Mouse (Mus musculus) gastrocnemius, postnatal 25 days (tissue): ENCODE results near the gene Tpk1. TPM values are rescaled to one million over a fixed set of nuclear protein-coding genes. Genes with fewer than 3 reads are reported as not detected.
"Not testable (repeated sequence)": the region's sequence is repeated elsewhere in the genome, so short reads cannot be mapped to it uniquely, and the experiment has no call there.

Experiments
- DNase-seq: peaks from one replicate; pipeline ENCODE4 v3.0.0; 2022
- total RNA-seq, 2 experiments: library from RNA; stranded (reverse); gene quantifications; 1 replicate in 1 of 2; 2 replicates in 1 of 2; pipeline ENCODE4 v1.2.3; 2021

Tpk1 gene
- total RNA-seq, 2 experiments from 2014 or later: 0.84 to 1.1 TPM

- DNase-seq: no peak
Measured at GRCm38 (mm10) chr6:43640621-43641020, 25.5 kb downstream of the Tpk1 start.

- DNase-seq: no peak
Measured at GRCm38 (mm10) chr6:43638865-43639264, 27.2 kb downstream of the Tpk1 start.

GRCm38 (mm10) chr6:43638119-43638518 is 28.0 kb downstream of the Tpk1 start:
- DNase-seq: no peak

- DNase-seq: no peak
Measured at GRCm38 (mm10) chr6:43636980-43637638, 29.0 kb downstream of the Tpk1 start.

GRCm38 (mm10) chr6:43633308-43633963 is 32.6 kb downstream of the Tpk1 start:
- no peak for DNase-seq

GRCm38 (mm10) chr6:43632871-43633270 is 33.2 kb downstream of the Tpk1 start:
- no peak for DNase-seq

GRCm38 (mm10) chr6:43623448-43623847 is 42.6 kb downstream of the Tpk1 start:
- not testable (repeated sequence) for DNase-seq

- no peak for DNase-seq
Measured at GRCm38 (mm10) chr6:43619258-43619657, 46.8 kb downstream of the Tpk1 start.

GRCm38 (mm10) chr6:43611770-43612169 is 54.3 kb downstream of the Tpk1 start:
- DNase-seq: no peak

GRCm38 (mm10) chr6:43590841-43591541 is 75.1 kb downstream of the Tpk1 start:
- no peak for DNase-seq

GRCm38 (mm10) chr6:43585274-43585673 is 80.8 kb downstream of the Tpk1 start:
- DNase-seq: no peak

- no peak for DNase-seq
Measured at GRCm38 (mm10) chr6:43581809-43582208, 84.3 kb downstream of the Tpk1 start.

- no peak for DNase-seq
Measured at GRCm38 (mm10) chr6:43567885-43568284, 98.2 kb downstream of the Tpk1 start.

GRCm38 (mm10) chr6:43562474-43562873 is 103.6 kb downstream of the Tpk1 start:
- DNase-seq: no peak

GRCm38 (mm10) chr6:43551410-43551809 is 114.7 kb downstream of the Tpk1 start:
- DNase-seq: no peak

- DNase-seq: no peak
Measured at GRCm38 (mm10) chr6:43546537-43546936, 119.5 kb downstream of the Tpk1 start.

- DNase-seq: no peak
Measured at GRCm38 (mm10) chr6:43537252-43537870, 128.7 kb downstream of the Tpk1 start.

GRCm38 (mm10) chr6:43535459-43535858 is 130.6 kb downstream of the Tpk1 start:
- DNase-seq: no peak

GRCm38 (mm10) chr6:43533323-43533722 is 132.8 kb downstream of the Tpk1 start:
- DNase-seq: no peak

GRCm38 (mm10) chr6:43532822-43533221 is 133.3 kb downstream of the Tpk1 start:
- no peak for DNase-seq

- DNase-seq: no peak
Measured at GRCm38 (mm10) chr6:43531996-43532395, 134.1 kb downstream of the Tpk1 start.

GRCm38 (mm10) chr6:43528996-43529395 is 137.1 kb downstream of the Tpk1 start:
- no peak for DNase-seq

- DNase-seq: no peak
Measured at GRCm38 (mm10) chr6:43525028-43525427, 141.1 kb downstream of the Tpk1 start.
